Mouse (Mus musculus): ENCODE measurements around the gene Ints13. TPM values are rescaled to one million over a fixed set of nuclear protein-coding genes. Genes with fewer than 3 reads are reported as not detected.

The Ints13 gene
- polyA plus RNA-seq, 1 experiment from 2014 or later = 93.7 TPM

DNA sequence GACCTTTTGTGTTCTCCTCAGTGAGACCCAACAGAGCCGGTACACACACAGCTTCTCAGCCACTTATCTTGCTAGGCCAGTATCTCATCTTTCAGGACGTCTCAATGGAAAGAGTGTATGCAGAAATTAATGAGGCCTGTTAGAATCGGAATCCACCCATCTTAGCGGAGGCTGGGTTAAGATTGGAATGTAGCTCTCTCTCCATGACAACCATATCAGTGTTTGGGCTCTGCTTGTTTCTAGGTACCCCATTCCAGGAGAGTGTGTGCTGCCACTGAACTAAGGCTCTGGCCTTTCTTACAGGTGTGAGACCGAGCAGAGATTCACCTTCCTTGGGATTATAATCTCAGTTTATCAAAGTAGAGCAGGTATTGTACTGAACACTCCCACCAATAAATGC lies 63.7 kb downstream of the Ints13 start:
- 74% methylated on average over 5 of the region's 5 CpGs for WGBS
- Histone ChIP-seq H3K9me3 (ENCODE audit: control insufficient read depth, low read length) (no peaks in the 10 kb centered on the region), H3K36me3 (ENCODE audit: control insufficient read depth, insufficient read depth, low read length) (no peaks in the 10 kb centered on the region), H3K27ac (ENCODE audit: low read depth, low read length) (no peak overlapping the region), H3K27me3 (ENCODE audit: control insufficient read depth, insufficient read depth, low read length) (no peaks in the 10 kb centered on the region), H3K4me3 (ENCODE audit: low read depth, low read length) (no peak overlapping the region), H3K4me2 (replicated peaks; ENCODE audit: low read depth, low read length) (no peak overlapping the region), H3K9ac (ENCODE audit: low read depth, low read length) (no peak overlapping the region), H3K4me1 (replicated peaks; ENCODE audit: control insufficient read depth, insufficient read depth, low read length) (no peaks in the 10 kb centered on the region)
- ATAC-seq (ENCODE audit: low FRiP score) = no peak
- DNase-seq (ENCODE audit: low spot score) = no peak

DNA sequence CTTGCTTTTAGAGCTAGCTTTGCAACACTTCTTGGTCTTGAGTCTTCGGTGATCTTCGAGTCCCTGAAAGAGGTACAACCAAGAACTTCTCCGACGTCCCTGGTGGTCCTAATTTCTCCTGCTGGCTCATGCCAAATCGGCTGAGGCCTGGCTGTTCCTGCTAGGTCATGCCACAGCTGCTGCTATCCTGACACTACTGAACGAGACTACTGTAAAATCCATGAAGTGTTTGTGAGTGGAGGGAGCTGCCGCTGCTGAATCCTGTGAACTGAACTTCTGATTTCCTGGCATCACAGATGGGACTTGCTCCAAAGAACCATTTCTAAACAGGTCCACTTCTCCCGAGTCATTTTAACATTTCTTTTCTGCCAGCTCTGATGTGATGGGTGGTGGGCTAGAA lies 64.3 kb downstream of the Ints13 start:
- WGBS = 95% methylated on average over 8 of the region's 8 CpGs
- ATAC-seq (ENCODE audit: low FRiP score) = no peak

DNA sequence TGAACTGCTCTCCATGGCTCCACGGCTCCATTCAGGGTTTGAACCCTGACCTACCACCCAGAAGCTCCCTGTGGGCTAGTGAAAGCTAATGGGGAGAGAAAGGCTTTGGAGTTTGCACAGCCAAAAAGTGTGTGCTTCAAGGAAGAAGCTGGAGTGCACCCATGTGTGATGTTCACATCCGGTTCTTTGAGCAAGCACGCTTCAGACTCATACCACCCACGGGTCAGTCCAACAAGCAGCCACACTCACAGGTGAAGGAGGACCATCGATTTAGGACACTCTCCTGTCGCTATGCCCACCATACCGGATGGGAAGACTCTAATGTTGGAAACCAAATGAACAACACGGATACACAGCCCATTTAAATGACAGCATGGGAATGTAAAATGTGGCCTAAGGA lies 66.1 kb downstream of the Ints13 start:
- no peak overlapping the region for H3K4me3 ChIP-seq (ENCODE audit: low read depth, low read length)
- ATAC-seq (ENCODE audit: low FRiP score) (no peak), DNase-seq (ENCODE audit: low spot score) (no peak)
- H3K27me3 ChIP-seq (ENCODE audit: control insufficient read depth, insufficient read depth, low read length) = no peaks in the 10 kb centered on the region
- no peak overlapping the region for H3K27ac ChIP-seq (ENCODE audit: low read depth, low read length)
- no peaks in the 10 kb centered on the region for H3K4me1 ChIP-seq (replicated peaks; ENCODE audit: control insufficient read depth, insufficient read depth, low read length)
- no peaks in the 10 kb centered on the region for H3K36me3 ChIP-seq (ENCODE audit: control insufficient read depth, insufficient read depth, low read length)
- H3K4me2 ChIP-seq (replicated peaks; ENCODE audit: low read depth, low read length) = no peak overlapping the region
- H3K9ac ChIP-seq (ENCODE audit: low read depth, low read length) = no peak overlapping the region
- H3K9me3 ChIP-seq (ENCODE audit: control insufficient read depth, low read length) = no peaks in the 10 kb centered on the region
- WGBS = 81% methylated on average over 8 of the region's 8 CpGs

More for the DNA sequence above, 64.3 kb downstream of the Ints13 start:
- no peak overlapping the region for H3K9ac ChIP-seq (ENCODE audit: low read depth, low read length)
- H3K27me3 ChIP-seq (ENCODE audit: control insufficient read depth, insufficient read depth, low read length) = no peaks in the 10 kb centered on the region
- no peak for DNase-seq (ENCODE audit: low spot score)
- H3K36me3 ChIP-seq (ENCODE audit: control insufficient read depth, insufficient read depth, low read length) = no peaks in the 10 kb centered on the region
- H3K9me3 ChIP-seq (ENCODE audit: control insufficient read depth, low read length) = no peaks in the 10 kb centered on the region
- no peak overlapping the region for H3K4me3 ChIP-seq (ENCODE audit: low read depth, low read length)
- H3K4me1 ChIP-seq (replicated peaks; ENCODE audit: control insufficient read depth, insufficient read depth, low read length) = no peaks in the 10 kb centered on the region
- H3K4me2 ChIP-seq (replicated peaks; ENCODE audit: low read depth, low read length) = no peak overlapping the region
- H3K27ac ChIP-seq (ENCODE audit: low read depth, low read length) = no peak overlapping the region

DNA sequence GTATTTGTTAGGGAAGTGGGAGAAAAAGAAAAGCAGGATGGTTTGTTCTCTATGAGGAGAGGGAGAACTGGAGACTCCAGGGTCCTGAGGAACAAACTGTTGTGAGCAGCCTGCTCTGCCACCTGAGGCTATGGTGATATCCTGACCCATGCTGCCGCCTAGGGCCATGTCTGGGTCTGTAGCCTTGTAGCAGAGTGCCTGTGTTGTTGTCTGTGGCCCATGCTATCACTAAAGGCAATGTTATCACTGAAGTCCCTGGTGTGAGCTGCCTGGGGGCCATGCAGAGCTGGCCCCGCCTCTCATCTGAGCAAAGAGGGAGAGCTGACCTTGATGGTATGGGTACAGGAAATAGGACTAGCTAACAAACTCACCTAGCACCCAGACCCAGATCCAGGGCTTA lies 67.7 kb downstream of the Ints13 start:
- no peak overlapping the region for H3K4me3 ChIP-seq (ENCODE audit: low read depth, low read length)
- no peaks in the 10 kb centered on the region for H3K9me3 ChIP-seq (ENCODE audit: control insufficient read depth, low read length)
- DNase-seq (ENCODE audit: low spot score) (no peak), ATAC-seq (ENCODE audit: low FRiP score) (no peak)
- WGBS = 72% methylated on average over 2 of the region's 2 CpGs
- no peak overlapping the region for H3K4me2 ChIP-seq (replicated peaks; ENCODE audit: low read depth, low read length)
- no peak overlapping the region for H3K27ac ChIP-seq (ENCODE audit: low read depth, low read length)
- H3K9ac ChIP-seq (ENCODE audit: low read depth, low read length) = no peak overlapping the region
- H3K27me3 ChIP-seq (ENCODE audit: control insufficient read depth, insufficient read depth, low read length) = no peaks in the 10 kb centered on the region
- H3K36me3 ChIP-seq (ENCODE audit: control insufficient read depth, insufficient read depth, low read length) = no peaks in the 10 kb centered on the region
- H3K4me1 ChIP-seq (replicated peaks; ENCODE audit: control insufficient read depth, insufficient read depth, low read length) = no peaks in the 10 kb centered on the region

DNA sequence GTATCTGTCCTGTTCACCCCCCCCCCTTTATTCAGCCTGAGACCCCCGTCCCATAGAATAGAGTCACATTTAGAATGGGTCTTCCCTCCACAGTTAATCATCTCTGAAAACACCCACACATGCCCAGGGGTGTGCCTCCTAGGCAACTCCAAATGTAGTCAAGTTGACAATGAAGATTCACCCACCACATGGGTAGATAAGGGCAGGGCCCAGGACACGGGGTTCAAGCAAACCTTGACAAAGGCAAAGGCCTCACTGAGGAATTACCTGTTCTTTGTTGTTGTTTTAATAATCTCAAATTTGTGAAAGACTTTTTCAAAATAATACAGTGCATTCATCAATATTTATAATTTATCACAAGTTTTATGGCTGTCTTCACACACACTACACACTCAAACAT lies 73.2 kb downstream of the Ints13 start:
- peaks cover 4% of the 10 kb centered on the region; the same call in 1 of the 2 replicates for H3K27me3 ChIP-seq (ENCODE audit: control insufficient read depth, insufficient read depth, low read length)
- DNase-seq (ENCODE audit: low spot score) = no peak
- whole genome bisulfite sequencing = 80% methylated on average over 2 of the region's 2 CpGs
- H3K4me1 ChIP-seq (replicated peaks; ENCODE audit: control insufficient read depth, insufficient read depth, low read length) = no peaks in the 10 kb centered on the region
- no peak overlapping the region for H3K4me3 ChIP-seq (ENCODE audit: low read depth, low read length)
- no peak for ATAC-seq (ENCODE audit: low FRiP score)
- no peaks in the 10 kb centered on the region for H3K36me3 ChIP-seq (ENCODE audit: control insufficient read depth, insufficient read depth, low read length)
- H3K9me3 ChIP-seq (ENCODE audit: control insufficient read depth, low read length) = no peaks in the 10 kb centered on the region
- H3K4me2 ChIP-seq (replicated peaks; ENCODE audit: low read depth, low read length) = no peak overlapping the region
- H3K9ac ChIP-seq (ENCODE audit: low read depth, low read length) = no peak overlapping the region
- no peak overlapping the region for H3K27ac ChIP-seq (ENCODE audit: low read depth, low read length)

DNA sequence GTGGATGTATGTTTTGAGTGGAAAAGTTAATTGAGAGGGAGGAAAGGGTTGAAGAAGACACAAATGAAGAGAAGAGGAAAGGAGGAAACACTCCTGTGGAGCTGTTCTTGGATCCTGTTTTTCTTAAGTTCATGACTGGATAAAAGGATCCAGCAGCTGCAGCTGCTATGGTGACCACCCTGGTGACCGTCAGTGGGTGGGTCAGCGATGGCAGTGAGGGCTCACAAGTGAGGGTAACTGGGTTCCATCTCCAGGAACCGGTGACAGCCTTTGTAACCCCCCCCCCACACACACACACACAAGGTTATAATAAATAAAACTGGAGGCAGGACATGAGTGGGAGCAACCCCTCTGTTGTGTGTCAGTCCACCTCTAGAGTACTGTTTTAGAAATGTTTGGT lies 74.8 kb downstream of the Ints13 start:
- no peaks in the 10 kb centered on the region for H3K4me1 ChIP-seq (replicated peaks; ENCODE audit: control insufficient read depth, insufficient read depth, low read length)
- no peak overlapping the region for H3K9ac ChIP-seq (ENCODE audit: low read depth, low read length)
- DNase-seq (ENCODE audit: low spot score) = peak; percentile 10
- H3K27ac ChIP-seq (ENCODE audit: low read depth, low read length) = no peak overlapping the region
- H3K4me2 ChIP-seq (replicated peaks; ENCODE audit: low read depth, low read length) = peak overlapping the region; percentile 99
- 49% methylated on average over 3 of the region's 3 CpGs for WGBS
- peaks cover 4% of the 10 kb centered on the region; the same call in 1 of the 2 replicates for H3K27me3 ChIP-seq (ENCODE audit: control insufficient read depth, insufficient read depth, low read length)
- no peaks in the 10 kb centered on the region for H3K9me3 ChIP-seq (ENCODE audit: control insufficient read depth, low read length)
- no peak for ATAC-seq (ENCODE audit: low FRiP score)
- no peaks in the 10 kb centered on the region for H3K36me3 ChIP-seq (ENCODE audit: control insufficient read depth, insufficient read depth, low read length)
- peak overlapping the region; percentile 70 for H3K4me3 ChIP-seq (ENCODE audit: low read depth, low read length)

DNA sequence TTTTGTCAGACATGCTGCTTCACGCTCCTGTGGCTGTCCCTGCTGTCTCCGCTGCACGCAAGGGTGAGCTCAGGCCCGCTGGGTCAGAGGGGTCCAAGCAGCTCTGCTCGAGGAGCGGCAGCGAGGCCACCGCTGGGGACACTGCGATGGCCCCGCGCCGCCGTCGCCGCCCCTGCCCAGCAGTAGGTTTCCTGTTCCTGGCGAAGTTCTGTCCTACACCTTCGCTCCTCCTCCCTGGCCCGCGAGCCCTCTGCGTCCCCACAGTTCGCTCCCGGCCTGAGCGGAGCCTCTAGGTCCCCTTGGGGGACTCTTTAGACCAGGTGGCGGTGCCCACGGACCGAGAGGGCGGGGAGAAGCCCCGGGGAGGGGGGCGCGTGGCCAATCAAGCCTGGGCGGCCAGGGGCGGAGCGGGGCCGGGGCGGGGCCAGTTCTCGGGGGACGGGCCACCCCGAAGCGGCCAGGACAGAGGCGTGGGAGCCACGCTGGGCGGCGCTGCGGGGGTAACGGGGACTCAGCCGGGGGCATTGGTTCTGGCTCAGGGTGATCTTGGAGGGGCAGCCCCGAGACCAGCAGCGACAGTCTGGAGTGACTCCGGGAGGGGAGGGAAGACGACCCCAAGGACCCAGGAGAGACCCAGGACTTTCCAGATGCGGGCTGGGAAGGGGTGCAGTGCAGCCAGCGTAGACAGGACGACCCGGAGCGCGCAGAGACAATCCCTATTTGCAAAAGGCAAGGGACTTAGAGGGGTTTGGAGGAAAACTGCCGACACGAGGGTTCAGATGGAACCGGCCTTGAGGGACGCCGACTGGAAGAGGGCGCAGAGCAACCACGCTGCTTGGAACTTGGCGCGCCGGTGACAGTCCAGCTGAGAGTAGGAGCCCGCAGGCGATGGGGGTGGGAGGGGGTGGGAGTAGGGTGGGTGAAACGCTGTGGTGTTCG lies 75.5 kb downstream of the Ints13 start, which contains the start of gene Itpr2:
Gene Itpr2 (minus strand): TSS at position 358 of the 939 bp plus-strand sequence.
- Histone ChIP-seq H3K27ac (ENCODE audit: low read depth, low read length) (no peak within 1 kb of the TSS), H3K27me3 (ENCODE audit: control insufficient read depth, insufficient read depth, low read length) (peaks cover 4% of the 10 kb centered on the region; the same call in 1 of the 2 replicates), H3K9me3 (ENCODE audit: control insufficient read depth, low read length) (no peaks in the 10 kb centered on the region), H3K4me2 (replicated peaks; ENCODE audit: low read depth, low read length) (peak within 1 kb of the TSS; percentile 99), H3K4me1 (replicated peaks; ENCODE audit: control insufficient read depth, insufficient read depth, low read length) (no peaks in the 10 kb centered on the region), H3K36me3 (ENCODE audit: control insufficient read depth, insufficient read depth, low read length) (no peaks in the 10 kb centered on the region), H3K9ac (ENCODE audit: low read depth, low read length) (peak within 1 kb of the TSS; percentile 63), H3K4me3 (ENCODE audit: low read depth, low read length) (peak within 1 kb of the TSS; percentile 70)
- WGBS = under 1% methylated on average over 60 of the region's 70 CpGs
- DNase-seq (ENCODE audit: low spot score) (peak; percentile 78), ATAC-seq (ENCODE audit: low FRiP score) (peak; percentile 94)

DNA sequence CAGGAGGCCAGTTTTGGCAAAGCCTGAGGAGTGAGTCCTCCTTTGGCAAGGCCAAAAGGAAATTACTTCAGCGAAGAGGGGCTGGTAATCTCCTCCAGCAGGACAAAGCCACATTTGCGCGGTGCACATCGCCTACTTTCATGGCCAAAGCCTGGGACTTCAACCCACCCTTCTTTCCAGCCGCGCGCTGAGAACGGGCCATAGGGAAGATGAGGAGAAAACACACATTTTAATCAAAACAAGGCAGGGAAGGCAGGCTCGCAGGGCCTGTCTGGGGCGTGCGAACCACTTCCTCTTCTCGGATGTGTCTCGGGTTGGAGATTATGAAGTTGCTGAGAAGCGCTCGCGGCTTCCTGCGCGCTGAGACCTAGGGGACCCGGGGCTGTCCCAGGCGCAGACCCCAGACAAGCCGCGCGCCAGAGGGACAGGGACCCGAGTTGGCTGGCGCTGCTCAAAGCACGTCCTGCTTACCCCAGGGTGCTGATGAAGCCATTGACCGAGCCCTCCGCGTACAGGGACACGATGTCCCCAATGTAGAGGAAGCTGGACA lies 76.2 kb downstream of the Ints13 start:
- 1% methylated on average over 30 of the region's 30 CpGs for WGBS
- peak; percentile 53; the same call in 1 of the 2 replicates for ATAC-seq (ENCODE audit: low FRiP score)
- Histone ChIP-seq H3K4me2 (replicated peaks; ENCODE audit: low read depth, low read length) (peak overlapping the region; percentile 99), H3K4me1 (replicated peaks; ENCODE audit: control insufficient read depth, insufficient read depth, low read length) (no peaks in the 10 kb centered on the region), H3K9ac (ENCODE audit: low read depth, low read length) (peak overlapping the region; percentile 63), H3K36me3 (ENCODE audit: control insufficient read depth, insufficient read depth, low read length) (no peaks in the 10 kb centered on the region), H3K27me3 (ENCODE audit: control insufficient read depth, insufficient read depth, low read length) (peaks cover 4% of the 10 kb centered on the region; the same call in 1 of the 2 replicates), H3K27ac (ENCODE audit: low read depth, low read length) (no peak overlapping the region), H3K4me3 (ENCODE audit: low read depth, low read length) (peak overlapping the region; percentile 70), H3K9me3 (ENCODE audit: control insufficient read depth, low read length) (no peaks in the 10 kb centered on the region)
- DNase-seq (ENCODE audit: low spot score) = peak; percentile 61

All from hindbrain, embryonic 11.5 days (tissue).